Mouse (Mus musculus): ENCODE data around the gene Llcfc1. TPM values are rescaled to one million over a fixed set of nuclear protein-coding genes. Genes with fewer than 3 reads are reported as not detected.

Llcfc1 gene
- polyA plus RNA-seq, 1 experiment: not detected

DNA sequence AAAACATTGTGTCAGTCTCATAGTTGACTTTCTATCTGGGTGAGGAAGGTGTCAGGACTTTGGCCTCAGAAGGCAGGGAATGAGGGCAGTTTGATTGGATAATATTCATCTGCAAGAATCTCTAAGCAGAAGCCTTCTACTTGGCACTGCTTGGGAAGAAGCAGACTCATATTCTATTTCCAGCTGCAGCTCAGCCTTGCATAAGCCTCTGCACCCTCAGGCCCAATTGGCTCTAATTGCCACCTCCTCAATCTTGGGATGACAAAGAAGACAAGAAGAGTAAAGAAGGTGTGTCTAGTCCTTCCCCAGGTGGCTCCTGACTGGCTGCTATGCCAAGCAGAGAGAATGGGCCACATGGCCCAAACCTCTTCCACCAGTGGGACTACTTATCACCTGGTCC, 37.6 kb upstream of the Llcfc1 start:
- Histone ChIP-seq H3K4me1 (ENCODE audit: control insufficient read depth, insufficient read depth, low read length) (no peaks in the 10 kb centered on the region), H3K27ac (ENCODE audit: insufficient read depth, low read depth, low read length) (no peak overlapping the region), H3K4me3 (ENCODE audit: insufficient read depth, low read length) (no peak overlapping the region)
- no peak for TF ChIP-seq POLR2A (IDR thresholded peaks at IDR 0.05; ENCODE audit: borderline replicate concordance, low read depth, low read length)
- TF ChIP-seq CTCF (IDR thresholded peaks at IDR 0.05; ENCODE audit: low read depth, low read length): no peak

DNA sequence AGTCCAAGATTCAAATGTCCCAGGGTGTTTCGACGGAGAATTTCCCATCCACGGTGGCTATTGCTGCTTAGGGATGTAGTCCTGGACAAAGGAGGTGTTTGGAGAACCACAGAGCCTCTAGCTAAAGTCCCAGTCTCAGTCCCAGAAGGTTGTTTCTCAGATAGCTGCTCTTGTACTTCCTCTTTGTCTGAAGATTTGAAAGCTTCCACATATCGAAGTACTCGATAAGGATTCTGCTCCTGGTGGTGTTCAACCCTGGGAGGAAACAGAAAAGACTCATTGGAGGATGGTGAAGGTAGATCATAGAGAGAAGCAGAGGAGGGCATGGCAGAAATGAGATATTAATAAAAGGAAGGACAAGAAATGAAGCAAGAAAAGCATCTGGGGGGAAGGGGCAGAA, 31.1 kb upstream of the Llcfc1 start:
- Histone ChIP-seq H3K27ac (ENCODE audit: insufficient read depth, low read depth, low read length) (no peak overlapping the region), H3K4me3 (ENCODE audit: insufficient read depth, low read length) (no peak overlapping the region), H3K4me1 (ENCODE audit: control insufficient read depth, insufficient read depth, low read length) (no peaks in the 10 kb centered on the region)
- TF ChIP-seq POLR2A (IDR thresholded peaks at IDR 0.05; ENCODE audit: borderline replicate concordance, low read depth, low read length): no peak
- no peak for TF ChIP-seq CTCF (IDR thresholded peaks at IDR 0.05; ENCODE audit: low read depth, low read length)

DNA sequence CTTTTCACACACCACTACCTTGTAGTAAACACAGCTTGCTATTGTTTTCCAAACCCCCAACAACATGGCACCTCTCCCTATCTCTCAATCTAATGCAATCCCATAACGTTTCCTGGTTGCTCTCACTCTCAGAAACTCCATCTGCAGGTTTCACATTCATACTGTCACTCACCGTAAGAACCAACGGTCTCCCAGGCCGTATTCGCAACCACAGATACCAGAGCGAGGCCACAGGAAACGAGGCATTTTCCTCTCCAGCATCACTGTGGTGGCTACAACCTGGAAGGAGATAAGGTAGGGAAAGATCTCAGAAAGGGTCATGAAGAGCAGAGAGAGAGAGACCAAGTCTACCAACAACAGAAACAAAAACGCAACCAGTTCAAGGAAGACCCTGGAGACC, 29.6 kb upstream of the Llcfc1 start:
- TF ChIP-seq POLR2A (IDR thresholded peaks at IDR 0.05; ENCODE audit: borderline replicate concordance, low read depth, low read length): no peak
- H3K27ac ChIP-seq (ENCODE audit: insufficient read depth, low read depth, low read length): no peak overlapping the region
- no peak overlapping the region for H3K4me3 ChIP-seq (ENCODE audit: insufficient read depth, low read length)
- H3K4me1 ChIP-seq (ENCODE audit: control insufficient read depth, insufficient read depth, low read length): no peaks in the 10 kb centered on the region

DNA sequence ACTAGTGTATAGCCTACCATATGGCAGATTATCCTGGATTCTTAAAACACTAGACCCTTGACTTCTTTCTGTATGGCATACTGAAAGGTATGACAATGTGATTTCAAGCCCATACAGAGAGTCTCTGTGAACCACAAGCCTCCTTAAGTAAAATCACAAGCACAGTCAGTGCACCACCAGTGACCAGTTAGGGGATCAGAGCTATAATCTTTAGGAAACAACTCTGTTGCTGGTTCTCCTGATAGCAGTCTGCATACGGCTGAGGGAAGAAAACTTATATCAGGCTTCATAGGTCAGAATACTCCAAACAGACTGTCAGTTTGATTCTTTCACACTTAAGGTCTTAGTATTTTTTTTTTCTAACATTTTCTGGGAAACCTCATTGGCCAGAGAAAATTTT, 25.7 kb upstream of the Llcfc1 start:
- Histone ChIP-seq H3K27ac (ENCODE audit: insufficient read depth, low read depth, low read length) (no peak overlapping the region), H3K4me1 (ENCODE audit: control insufficient read depth, insufficient read depth, low read length) (no peaks in the 10 kb centered on the region), H3K4me3 (ENCODE audit: insufficient read depth, low read length) (no peak overlapping the region)
- no peak for TF ChIP-seq CTCF (IDR thresholded peaks at IDR 0.05; ENCODE audit: low read depth, low read length)
- TF ChIP-seq POLR2A (IDR thresholded peaks at IDR 0.05; ENCODE audit: borderline replicate concordance, low read depth, low read length): no peak

DNA sequence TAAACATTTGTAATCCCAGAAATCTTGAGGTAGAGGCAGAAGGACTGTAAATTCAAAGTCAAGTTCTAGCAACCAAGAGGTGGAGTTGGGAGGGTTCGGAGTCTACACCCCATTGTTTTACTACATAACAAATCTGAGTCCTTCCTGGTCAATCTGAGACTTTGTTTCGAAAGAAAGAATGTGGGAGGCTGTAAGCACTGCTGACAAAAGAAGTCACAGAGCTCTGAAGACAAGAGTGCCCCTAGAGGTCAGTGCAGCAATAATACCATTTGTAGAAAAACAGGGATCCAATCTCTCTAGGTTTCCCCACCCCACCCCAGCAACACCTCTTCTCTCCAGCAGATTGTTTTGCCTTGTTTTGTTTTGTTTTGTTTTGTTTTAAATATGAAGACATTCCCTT, 21.9 kb upstream of the Llcfc1 start:
- H3K4me1 ChIP-seq (ENCODE audit: control insufficient read depth, insufficient read depth, low read length): no peaks in the 10 kb centered on the region
- H3K27ac ChIP-seq (ENCODE audit: insufficient read depth, low read depth, low read length): no peak overlapping the region
- H3K4me3 ChIP-seq (ENCODE audit: insufficient read depth, low read length): no peak overlapping the region
- TF ChIP-seq CTCF (IDR thresholded peaks at IDR 0.05; ENCODE audit: low read depth, low read length): no peak
- TF ChIP-seq POLR2A (IDR thresholded peaks at IDR 0.05; ENCODE audit: borderline replicate concordance, low read depth, low read length): no peak

DNA sequence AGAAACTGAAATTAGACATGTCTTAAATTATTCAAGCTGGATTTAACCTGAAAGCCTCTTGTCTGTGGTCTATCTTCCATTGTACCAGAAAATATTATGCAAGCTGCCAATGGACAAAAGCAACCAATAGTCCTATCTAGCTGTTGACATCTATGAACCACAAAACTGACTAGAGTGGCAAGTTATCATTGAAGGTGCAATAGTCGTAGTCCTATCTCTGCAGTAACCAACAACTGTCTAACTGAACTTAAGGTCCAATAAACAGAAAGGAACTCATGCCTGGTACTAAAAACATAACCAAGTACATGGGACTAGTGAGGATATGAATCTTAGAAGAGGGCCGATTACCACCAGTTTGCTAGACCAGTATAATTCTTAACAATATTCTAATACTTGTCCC, 7.7 kb upstream of the Llcfc1 start:
- TF ChIP-seq POLR2A (IDR thresholded peaks at IDR 0.05; ENCODE audit: borderline replicate concordance, low read depth, low read length) (no peak), CTCF (IDR thresholded peaks at IDR 0.05; ENCODE audit: low read depth, low read length) (no peak)
- Histone ChIP-seq H3K27ac (ENCODE audit: insufficient read depth, low read depth, low read length) (no peak overlapping the region), H3K4me3 (ENCODE audit: insufficient read depth, low read length) (no peak overlapping the region), H3K4me1 (ENCODE audit: control insufficient read depth, insufficient read depth, low read length) (no peaks in the 10 kb centered on the region)

DNA sequence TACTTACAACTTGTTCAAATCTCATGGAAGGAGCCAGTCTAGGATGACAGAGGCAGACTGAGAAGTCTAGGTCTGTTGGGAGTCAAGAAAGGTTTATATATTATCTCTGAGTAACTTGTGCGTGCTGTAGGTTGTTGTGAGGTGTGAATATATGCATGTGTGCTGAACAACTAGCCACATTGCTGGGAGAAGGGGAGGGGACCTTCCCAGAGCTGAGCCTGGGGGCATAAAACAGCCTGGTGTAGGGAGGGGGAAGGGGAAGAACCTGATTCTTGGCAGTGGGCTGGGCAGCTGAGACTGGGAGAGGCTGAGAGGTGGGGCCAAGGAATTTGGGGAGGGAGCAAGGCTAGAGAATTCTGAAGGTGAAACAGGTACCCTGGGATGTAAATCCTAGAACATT, 3.6 kb upstream of the Llcfc1 start, which contains the start of gene Trpv5:
Gene Trpv5 (minus strand): TSS at position 101 of the 400 bp plus-strand sequence.
- H3K4me3 ChIP-seq (ENCODE audit: insufficient read depth, low read length): no peak within 1 kb of the TSS
- TF ChIP-seq CTCF (IDR thresholded peaks at IDR 0.05; ENCODE audit: low read depth, low read length): no peak
- TF ChIP-seq POLR2A (IDR thresholded peaks at IDR 0.05; ENCODE audit: borderline replicate concordance, low read depth, low read length): no peak
- no peaks in the 10 kb centered on the region for H3K4me1 ChIP-seq (ENCODE audit: control insufficient read depth, insufficient read depth, low read length)
- H3K27ac ChIP-seq (ENCODE audit: insufficient read depth, low read depth, low read length): no peak within 1 kb of the TSS

DNA sequence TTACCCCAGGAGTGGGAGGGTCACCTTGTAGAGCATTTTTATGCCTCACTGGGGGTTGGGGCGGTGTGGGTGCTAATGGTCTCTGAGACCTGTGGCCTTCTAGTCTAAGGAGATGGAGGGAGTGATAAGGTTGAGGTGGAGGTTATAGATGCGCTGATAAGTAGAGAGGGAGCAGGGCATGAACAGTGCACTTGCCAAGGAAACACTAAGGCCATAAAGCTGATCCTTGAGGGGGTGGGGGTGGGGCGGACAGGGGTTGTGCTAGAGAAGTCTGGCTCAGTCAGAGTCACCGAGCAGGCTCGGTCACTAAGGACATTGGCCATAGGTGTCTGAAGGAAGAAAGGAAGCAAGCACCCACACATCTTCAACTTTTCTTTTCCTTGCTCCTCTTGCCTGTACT, 2.6 kb upstream of the Llcfc1 start:
- H3K27ac ChIP-seq (ENCODE audit: insufficient read depth, low read depth, low read length): no peak overlapping the region
- H3K4me1 ChIP-seq (ENCODE audit: control insufficient read depth, insufficient read depth, low read length): no peaks in the 10 kb centered on the region
- H3K4me3 ChIP-seq (ENCODE audit: insufficient read depth, low read length): no peak overlapping the region
- TF ChIP-seq POLR2A (IDR thresholded peaks at IDR 0.05; ENCODE audit: borderline replicate concordance, low read depth, low read length) (no peak), CTCF (IDR thresholded peaks at IDR 0.05; ENCODE audit: low read depth, low read length) (no peak)

DNA sequence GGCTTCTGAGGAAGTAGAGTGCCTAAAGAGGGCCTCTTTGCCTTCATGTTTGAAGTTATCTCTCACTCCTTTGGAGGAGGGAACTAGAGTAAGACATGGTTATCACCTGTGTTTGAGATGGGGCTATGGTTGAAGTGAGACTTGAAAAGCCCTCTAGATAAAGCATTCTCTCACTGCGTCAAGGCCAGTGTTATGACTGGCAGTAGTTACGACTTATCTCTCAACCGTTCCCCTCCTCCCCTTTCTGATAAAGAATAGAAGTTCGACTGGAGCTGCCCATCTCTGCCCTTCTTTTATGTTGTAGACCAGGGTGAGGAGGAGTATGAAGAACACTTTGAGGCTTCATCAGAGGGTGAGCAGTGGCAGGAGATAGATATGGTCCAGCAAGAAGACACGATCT, 680 bp downstream of the Llcfc1 start:
- Histone ChIP-seq H3K4me3 (ENCODE audit: insufficient read depth, low read length) (no peak overlapping the region), H3K4me1 (ENCODE audit: control insufficient read depth, insufficient read depth, low read length) (no peaks in the 10 kb centered on the region), H3K27ac (ENCODE audit: insufficient read depth, low read depth, low read length) (no peak overlapping the region)
- TF ChIP-seq POLR2A (IDR thresholded peaks at IDR 0.05; ENCODE audit: borderline replicate concordance, low read depth, low read length): no peak
- TF ChIP-seq CTCF (IDR thresholded peaks at IDR 0.05; ENCODE audit: low read depth, low read length): no peak

DNA sequence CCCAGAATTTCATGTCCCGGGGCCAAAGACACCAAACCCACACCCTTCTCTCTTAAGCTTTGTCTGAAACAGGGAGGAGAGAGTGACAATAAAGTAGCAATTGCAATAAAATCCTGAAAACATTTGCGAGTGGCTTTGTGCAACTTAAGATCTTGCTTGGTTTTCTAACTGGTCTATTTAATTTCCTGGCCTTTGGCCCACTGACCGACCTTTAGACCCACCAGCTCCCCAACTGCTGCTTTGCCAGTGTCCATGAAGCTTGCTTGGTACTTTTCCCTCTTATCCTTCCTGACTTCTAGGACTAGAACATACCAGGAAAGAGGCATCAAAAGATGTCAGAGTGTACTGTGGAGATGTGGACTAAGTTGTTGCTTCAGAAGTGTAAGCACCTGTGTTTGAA, 1.4 kb downstream of the Llcfc1 start:
- Histone ChIP-seq H3K27ac (ENCODE audit: insufficient read depth, low read depth, low read length) (no peak overlapping the region), H3K4me3 (ENCODE audit: insufficient read depth, low read length) (no peak overlapping the region), H3K4me1 (ENCODE audit: control insufficient read depth, insufficient read depth, low read length) (no peaks in the 10 kb centered on the region)
- no peak for TF ChIP-seq POLR2A (IDR thresholded peaks at IDR 0.05; ENCODE audit: borderline replicate concordance, low read depth, low read length)
- TF ChIP-seq CTCF (IDR thresholded peaks at IDR 0.05; ENCODE audit: low read depth, low read length): no peak

DNA sequence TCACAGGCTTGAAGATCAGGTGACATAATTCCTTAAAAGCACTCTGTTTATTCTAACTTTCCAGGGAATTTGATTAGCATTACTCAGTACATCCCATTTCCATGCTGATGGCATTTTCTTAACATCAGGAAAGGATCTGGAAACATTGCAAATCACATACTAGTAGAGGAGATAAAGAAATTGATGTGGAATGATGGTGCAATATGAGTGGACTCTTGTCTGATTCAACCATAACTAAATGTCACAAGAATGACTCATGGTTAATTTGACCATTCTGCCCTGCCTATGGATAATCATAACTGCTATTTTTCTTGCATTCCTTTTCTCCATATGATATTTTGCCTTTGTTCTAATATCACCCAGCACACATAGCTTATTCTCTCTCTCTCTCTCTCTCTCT, 8.0 kb downstream of the Llcfc1 start:
- TF ChIP-seq POLR2A (IDR thresholded peaks at IDR 0.05; ENCODE audit: borderline replicate concordance, low read depth, low read length) (no peak), CTCF (IDR thresholded peaks at IDR 0.05; ENCODE audit: low read depth, low read length) (no peak)
- H3K4me3 ChIP-seq (ENCODE audit: insufficient read depth, low read length): no peak overlapping the region
- H3K27ac ChIP-seq (ENCODE audit: insufficient read depth, low read depth, low read length): no peak overlapping the region
- no peaks in the 10 kb centered on the region for H3K4me1 ChIP-seq (ENCODE audit: control insufficient read depth, insufficient read depth, low read length)
